Mouse (Mus musculus) cerebellum, adult 11 months (tissue): Measurements from ENCODE around the gene Slx.
"Not testable (repeated sequence)": the region's sequence is repeated elsewhere in the genome, so short reads cannot be mapped to it uniquely, and the experiment has no call there.

Experiments
- DNase-seq: peaks from one replicate; pipeline ENCODE4 v3.0.0; 2022

Slx gene

GRCm38 (mm10) chrX:26545465-26545864 lies at the start of gene Slx:
Gene Slx (minus strand): TSS chrX:26545565.
- DNase-seq = not testable (repeated sequence)
